Mouse (Mus musculus): ENCODE measurements around the gene Dnm3. TPM values are rescaled to one million over a fixed set of nuclear protein-coding genes. Genes with fewer than 3 reads are reported as not detected.

The Dnm3 gene
- polyA plus RNA-seq, 1 experiment = 3.0 TPM

DNA sequence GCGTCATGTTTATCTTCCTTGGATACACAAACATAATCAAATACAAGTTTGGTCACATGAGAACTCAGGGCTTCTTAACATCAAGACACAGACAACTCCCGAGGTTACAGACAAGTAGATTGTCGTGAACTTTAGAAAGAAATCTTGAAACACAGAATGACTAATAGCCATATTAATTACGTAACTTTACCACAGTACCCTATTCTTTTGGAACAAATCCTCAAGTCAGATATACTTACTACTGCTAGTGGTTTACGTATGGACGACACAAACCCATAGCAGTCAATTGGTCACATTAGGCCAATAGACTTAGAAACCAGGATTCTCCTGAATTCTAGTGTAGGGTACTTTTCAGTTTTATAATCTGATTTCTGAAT, 459.2 kb downstream of the Dnm3 start:
- H3K4me2 ChIP-seq (ENCODE audit: low read depth) = no peak overlapping the region
- no peak for TF ChIP-seq USF1 (IDR thresholded peaks at IDR 0.05; ENCODE audit: low read depth)
- no peak for TF ChIP-seq MYOG (IDR thresholded peaks at IDR 0.05; ENCODE audit: control insufficient read depth in 1 of 3, insufficient read depth in 1 of 3, insufficient read length in 2 of 3, low read depth in 2 of 3)
- no peak for TF ChIP-seq TCF3 (IDR thresholded peaks at IDR 0.05; ENCODE audit: insufficient read length, low read depth)
- TF ChIP-seq CEBPB (IDR thresholded peaks at IDR 0.05; ENCODE audit: insufficient read depth, poor library complexity, severe bottlenecking) = no peak
- no peak for TF ChIP-seq POLR2AphosphoS2 (IDR thresholded peaks at IDR 0.05; ENCODE audit: insufficient read length, low read depth)
- TF ChIP-seq POLR2A (IDR thresholded peaks at IDR 0.05; ENCODE audit: insufficient read length, low read depth) = no peak
- no peak for TF ChIP-seq MAX (IDR thresholded peaks at IDR 0.05; ENCODE audit: low read depth)
- no peak for TF ChIP-seq E2F4 (IDR thresholded peaks at IDR 0.05; ENCODE audit: insufficient read depth)
- no peak for TF ChIP-seq MYOD1 (IDR thresholded peaks at IDR 0.05; ENCODE audit: control insufficient read depth in 1 of 3, insufficient read length in 2 of 3, low read depth in 2 of 3)
- TF ChIP-seq REST (IDR thresholded peaks at IDR 0.05; ENCODE audit: insufficient read depth, insufficient read length) = no peak
- TF ChIP-seq SRF (IDR thresholded peaks at IDR 0.05; ENCODE audit: control insufficient read depth, insufficient read length, low read depth) = no peak
- no peak for TF ChIP-seq TCF12 (IDR thresholded peaks at IDR 0.05; ENCODE audit: insufficient read depth, poor library complexity, severe bottlenecking)
- H3K79me2 ChIP-seq (ENCODE audit: control insufficient read depth, insufficient read depth) = no peaks in the 10 kb centered on the region
- no peaks in the 10 kb centered on the region for H3K36me3 ChIP-seq (ENCODE audit: control insufficient read depth, insufficient read depth)
- H3K27me3 ChIP-seq (ENCODE audit: control insufficient read depth, insufficient read depth, insufficient read length) = no peaks in the 10 kb centered on the region
- no peak overlapping the region for H3ac ChIP-seq (ENCODE audit: control insufficient read depth, insufficient read length)
- no peak overlapping the region for H3K4me3 ChIP-seq

DNA sequence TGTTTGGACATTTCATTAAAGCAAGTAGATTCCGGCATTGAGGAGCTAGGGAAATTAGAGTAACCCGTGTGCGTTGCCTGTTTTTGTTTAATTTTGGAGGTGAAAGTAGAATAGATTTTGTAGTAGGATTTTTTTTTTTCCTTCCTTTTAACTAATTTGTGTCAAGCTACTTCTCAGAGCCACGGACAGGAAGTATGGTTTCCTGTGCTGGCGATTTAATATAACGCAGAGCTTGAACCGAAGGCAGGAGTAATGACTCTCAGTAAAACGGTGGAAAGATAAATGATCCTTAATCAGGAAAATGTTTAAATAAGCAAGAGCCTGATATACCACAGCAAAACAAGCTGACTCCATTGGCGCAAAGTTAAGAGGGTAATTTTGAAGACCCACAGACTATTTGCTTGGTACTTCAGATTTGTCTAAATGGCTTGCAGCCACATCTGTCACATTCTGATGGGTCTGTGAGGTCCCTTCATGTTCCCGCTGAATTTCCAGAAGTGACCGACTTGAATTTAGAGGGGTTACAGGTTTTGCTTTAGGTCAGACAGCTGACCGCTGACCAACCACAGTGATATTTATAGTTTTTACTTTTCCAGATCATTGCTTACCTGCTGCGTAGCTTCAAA, 459.7 kb downstream of the Dnm3 start:
- H3K4me3 ChIP-seq = no peak overlapping the region
- no peak overlapping the region for H3ac ChIP-seq (ENCODE audit: control insufficient read depth, insufficient read length)
- no peak for TF ChIP-seq REST (IDR thresholded peaks at IDR 0.05; ENCODE audit: insufficient read depth, insufficient read length)
- TF ChIP-seq E2F4 (IDR thresholded peaks at IDR 0.05; ENCODE audit: insufficient read depth) = no peak
- no peak for TF ChIP-seq MYOG (IDR thresholded peaks at IDR 0.05; ENCODE audit: control insufficient read depth in 1 of 3, insufficient read depth in 1 of 3, insufficient read length in 2 of 3, low read depth in 2 of 3)
- TF ChIP-seq CEBPB (IDR thresholded peaks at IDR 0.05; ENCODE audit: insufficient read depth, poor library complexity, severe bottlenecking) = no peak
- no peaks in the 10 kb centered on the region for H3K36me3 ChIP-seq (ENCODE audit: control insufficient read depth, insufficient read depth)
- no peaks in the 10 kb centered on the region for H3K79me2 ChIP-seq (ENCODE audit: control insufficient read depth, insufficient read depth)
- H3K27me3 ChIP-seq (ENCODE audit: control insufficient read depth, insufficient read depth, insufficient read length) = no peaks in the 10 kb centered on the region
- no peak overlapping the region for H3K4me2 ChIP-seq (ENCODE audit: low read depth)

DNA sequence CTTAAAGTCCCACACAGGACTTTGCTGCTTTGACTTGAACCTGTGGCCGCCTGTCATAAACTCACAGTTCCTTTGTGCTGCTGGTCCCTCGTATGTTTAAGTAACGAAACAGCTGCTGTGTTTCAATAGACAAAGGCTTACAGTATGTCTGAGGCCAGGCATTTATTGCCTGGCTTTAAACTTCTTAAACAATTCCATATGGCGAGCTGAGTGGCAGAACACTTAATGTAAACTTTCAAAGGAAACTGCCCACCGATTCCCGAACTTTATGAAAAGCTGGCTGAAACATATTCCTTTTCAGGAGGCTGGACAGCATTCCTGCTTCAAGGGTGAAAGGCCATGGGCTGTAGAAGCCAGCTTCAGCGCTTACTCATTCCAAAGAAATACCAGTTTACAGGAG, 460.9 kb downstream of the Dnm3 start:
- Histone ChIP-seq H3K79me2 (ENCODE audit: control insufficient read depth, insufficient read depth) (no peaks in the 10 kb centered on the region), H3K27me3 (ENCODE audit: control insufficient read depth, insufficient read depth, insufficient read length) (no peaks in the 10 kb centered on the region), H3K4me2 (ENCODE audit: low read depth) (peak overlapping the region; percentile 41), H3ac (ENCODE audit: control insufficient read depth, insufficient read length) (no peak overlapping the region), H3K36me3 (ENCODE audit: control insufficient read depth, insufficient read depth) (no peaks in the 10 kb centered on the region), H3K4me3 (no peak overlapping the region)
- TF ChIP-seq TCF12 (IDR thresholded peaks at IDR 0.05; ENCODE audit: insufficient read depth, poor library complexity, severe bottlenecking) = no peak
- TF ChIP-seq MYOD1 (IDR thresholded peaks at IDR 0.05; ENCODE audit: control insufficient read depth in 1 of 3, insufficient read length in 2 of 3, low read depth in 2 of 3) = peak in 2 of 3 experiments; percentile 42 to 75

DNA sequence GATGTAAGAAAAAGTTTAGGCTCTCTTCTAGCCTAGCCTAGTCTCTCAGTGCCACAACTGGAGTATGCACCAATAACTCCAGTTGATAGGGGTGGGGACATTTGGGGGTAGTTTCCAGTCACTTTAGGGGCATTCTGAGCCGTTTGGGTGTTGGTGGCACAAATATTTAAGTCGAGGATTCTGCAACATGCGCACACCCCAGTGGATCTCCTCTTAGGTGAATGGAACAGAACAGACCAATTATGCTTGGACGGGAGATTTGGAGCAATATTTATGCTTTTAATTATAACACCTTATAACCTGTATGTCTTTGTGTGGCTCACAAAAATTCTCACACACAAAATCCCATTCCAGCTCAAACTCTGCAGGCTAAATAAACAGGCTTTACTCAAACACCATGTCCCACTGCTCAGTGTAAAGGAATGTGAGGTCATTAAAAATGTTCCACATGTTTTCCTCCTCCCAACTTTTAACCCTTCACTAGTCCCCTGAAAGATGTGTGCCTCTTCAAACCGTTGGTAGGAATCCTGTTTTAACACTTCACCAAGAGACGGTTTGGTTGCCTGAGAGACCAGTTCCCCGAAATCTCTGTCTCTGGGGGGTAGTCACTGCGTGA, 462.5 kb downstream of the Dnm3 start:
- Histone ChIP-seq H3ac (ENCODE audit: control insufficient read depth, insufficient read length) (no peak overlapping the region), H3K36me3 (ENCODE audit: control insufficient read depth, insufficient read depth) (no peaks in the 10 kb centered on the region), H3K4me2 (ENCODE audit: low read depth) (no peak overlapping the region), H3K27me3 (ENCODE audit: control insufficient read depth, insufficient read depth, insufficient read length) (no peaks in the 10 kb centered on the region), H3K79me2 (ENCODE audit: control insufficient read depth, insufficient read depth) (no peaks in the 10 kb centered on the region), H3K4me3 (no peak overlapping the region)
- no peak for TF ChIP-seq MYOG (IDR thresholded peaks at IDR 0.05; ENCODE audit: control insufficient read depth in 1 of 3, insufficient read depth in 1 of 3, insufficient read length in 2 of 3, low read depth in 2 of 3)
- no peak for TF ChIP-seq SRF (IDR thresholded peaks at IDR 0.05; ENCODE audit: control insufficient read depth, insufficient read length, low read depth)
- TF ChIP-seq USF1 (IDR thresholded peaks at IDR 0.05; ENCODE audit: low read depth) = no peak
- TF ChIP-seq E2F4 (IDR thresholded peaks at IDR 0.05; ENCODE audit: insufficient read depth) = no peak
- no peak for TF ChIP-seq TCF12 (IDR thresholded peaks at IDR 0.05; ENCODE audit: insufficient read depth, poor library complexity, severe bottlenecking)
- TF ChIP-seq CEBPB (IDR thresholded peaks at IDR 0.05; ENCODE audit: insufficient read depth, poor library complexity, severe bottlenecking) = no peak
- TF ChIP-seq POLR2A (IDR thresholded peaks at IDR 0.05; ENCODE audit: insufficient read length, low read depth) = no peak
- TF ChIP-seq REST (IDR thresholded peaks at IDR 0.05; ENCODE audit: insufficient read depth, insufficient read length) = no peak
- TF ChIP-seq TCF3 (IDR thresholded peaks at IDR 0.05; ENCODE audit: insufficient read length, low read depth) = no peak
- TF ChIP-seq MYOD1 (IDR thresholded peaks at IDR 0.05; ENCODE audit: control insufficient read depth in 1 of 3, insufficient read length in 2 of 3, low read depth in 2 of 3) = no peak
- no peak for TF ChIP-seq MAX (IDR thresholded peaks at IDR 0.05; ENCODE audit: low read depth)
- no peak for TF ChIP-seq POLR2AphosphoS2 (IDR thresholded peaks at IDR 0.05; ENCODE audit: insufficient read length, low read depth)

DNA sequence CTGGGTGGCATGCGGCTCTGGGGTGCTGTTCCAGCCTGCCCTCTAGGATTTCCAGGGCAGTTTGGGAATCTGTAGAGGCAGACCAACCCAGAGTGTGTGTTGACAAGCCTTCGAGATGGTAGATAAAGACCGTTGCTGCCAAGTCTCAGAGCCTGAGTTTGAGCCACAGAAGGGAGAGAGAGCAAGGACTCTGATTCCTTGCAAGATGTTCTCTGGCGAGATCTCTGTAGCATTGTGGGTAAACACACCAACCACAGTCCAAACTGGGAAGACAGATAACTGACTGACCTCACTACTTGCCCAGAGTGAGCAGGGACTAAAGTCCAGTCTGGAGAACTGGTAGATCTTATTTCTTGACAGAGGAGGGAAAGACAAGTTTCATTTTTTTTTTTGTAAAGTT, 464.3 kb downstream of the Dnm3 start:
- TF ChIP-seq REST (IDR thresholded peaks at IDR 0.05; ENCODE audit: insufficient read depth, insufficient read length) (no peak), POLR2A (IDR thresholded peaks at IDR 0.05; ENCODE audit: insufficient read length, low read depth) (no peak), CEBPB (IDR thresholded peaks at IDR 0.05; ENCODE audit: insufficient read depth, poor library complexity, severe bottlenecking) (no peak), MAX (IDR thresholded peaks at IDR 0.05; ENCODE audit: low read depth) (no peak), SRF (IDR thresholded peaks at IDR 0.05; ENCODE audit: control insufficient read depth, insufficient read length, low read depth) (no peak), MYOG (IDR thresholded peaks at IDR 0.05; ENCODE audit: control insufficient read depth in 1 of 3, insufficient read depth in 1 of 3, insufficient read length in 2 of 3, low read depth in 2 of 3) (no peak), POLR2AphosphoS2 (IDR thresholded peaks at IDR 0.05; ENCODE audit: insufficient read length, low read depth) (no peak), USF1 (IDR thresholded peaks at IDR 0.05; ENCODE audit: low read depth) (no peak), MYOD1 (IDR thresholded peaks at IDR 0.05; ENCODE audit: control insufficient read depth in 1 of 3, insufficient read length in 2 of 3, low read depth in 2 of 3) (no peak), E2F4 (IDR thresholded peaks at IDR 0.05; ENCODE audit: insufficient read depth) (no peak), TCF3 (IDR thresholded peaks at IDR 0.05; ENCODE audit: insufficient read length, low read depth) (no peak), TCF12 (IDR thresholded peaks at IDR 0.05; ENCODE audit: insufficient read depth, poor library complexity, severe bottlenecking) (no peak)
- no peaks in the 10 kb centered on the region for H3K36me3 ChIP-seq (ENCODE audit: control insufficient read depth, insufficient read depth)
- no peak overlapping the region for H3K4me3 ChIP-seq
- H3K27me3 ChIP-seq (ENCODE audit: control insufficient read depth, insufficient read depth, insufficient read length) = no peaks in the 10 kb centered on the region
- peak overlapping the region; percentile 13 for H3K4me2 ChIP-seq (ENCODE audit: low read depth)
- no peaks in the 10 kb centered on the region for H3K79me2 ChIP-seq (ENCODE audit: control insufficient read depth, insufficient read depth)
- no peak overlapping the region for H3ac ChIP-seq (ENCODE audit: control insufficient read depth, insufficient read length)
